Mouse (Mus musculus): ENCODE data around the gene Ushbp1.
"Not testable (repeated sequence)": the region's sequence is repeated elsewhere in the genome, so short reads cannot be mapped to it uniquely, and the experiment has no call there.

The Ushbp1 gene

DNA sequence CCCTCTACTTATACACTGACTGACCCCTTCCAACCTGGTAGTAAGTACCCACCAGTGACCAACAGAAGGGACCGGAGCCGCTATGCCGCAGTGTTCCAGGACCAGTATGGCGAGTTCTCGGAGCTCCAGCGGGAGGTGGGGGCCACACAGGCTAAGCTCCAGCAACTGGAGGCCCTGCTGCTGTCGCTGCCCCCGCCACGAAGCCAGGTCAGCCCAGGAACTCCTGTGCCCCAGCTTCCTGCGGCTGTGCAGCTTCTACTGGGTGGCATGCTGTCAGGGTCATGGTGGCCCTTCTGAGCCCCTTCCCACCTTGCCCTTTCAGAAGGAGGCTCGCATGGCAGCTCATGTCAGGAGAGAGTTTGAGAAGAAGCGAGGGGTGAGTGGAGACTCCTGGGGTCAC lies 23.2 kb downstream of the Ushbp1 start:
- no peak for DNase-seq (ENCODE audit: extremely low read depth, insufficient read length, low spot score)

DNA sequence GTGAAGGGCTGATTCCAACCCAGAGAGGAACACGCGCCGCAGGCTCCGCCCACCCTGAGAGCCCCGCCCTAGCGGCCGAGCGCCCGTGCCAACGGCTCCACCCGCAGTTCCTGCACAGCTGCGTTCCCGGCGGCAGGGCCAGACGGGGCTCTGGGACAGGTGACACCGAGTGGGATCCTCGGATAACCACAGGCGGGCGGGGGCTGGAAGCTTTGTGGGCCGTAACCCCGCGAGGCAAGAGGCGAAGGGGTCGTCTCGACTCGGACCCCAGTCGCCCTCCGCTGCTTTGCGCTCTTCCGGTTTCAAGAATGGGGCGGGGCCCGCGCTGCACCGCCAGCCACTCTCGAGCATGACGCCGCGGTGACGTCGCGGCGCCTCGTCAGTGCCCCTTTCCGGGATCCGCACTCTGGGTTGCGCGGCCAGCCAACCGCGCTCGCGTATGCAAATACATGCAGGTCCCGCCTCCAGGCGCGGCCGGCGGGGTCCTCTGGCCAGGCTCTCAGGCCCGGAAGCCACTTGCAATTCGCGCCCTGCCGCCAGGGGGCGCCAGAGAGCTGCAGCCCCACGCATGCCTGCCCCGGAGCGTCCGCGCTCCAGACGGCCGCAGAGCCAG lies 24.3 kb downstream of the Ushbp1 start, which contains the start of gene Ocel1:
TSS of gene Ocel1 (plus strand) at position 63 of the 613 bp plus-strand sequence.
- DNase-seq (ENCODE audit: extremely low read depth, insufficient read length, low spot score) = peak; percentile 98

DNA sequence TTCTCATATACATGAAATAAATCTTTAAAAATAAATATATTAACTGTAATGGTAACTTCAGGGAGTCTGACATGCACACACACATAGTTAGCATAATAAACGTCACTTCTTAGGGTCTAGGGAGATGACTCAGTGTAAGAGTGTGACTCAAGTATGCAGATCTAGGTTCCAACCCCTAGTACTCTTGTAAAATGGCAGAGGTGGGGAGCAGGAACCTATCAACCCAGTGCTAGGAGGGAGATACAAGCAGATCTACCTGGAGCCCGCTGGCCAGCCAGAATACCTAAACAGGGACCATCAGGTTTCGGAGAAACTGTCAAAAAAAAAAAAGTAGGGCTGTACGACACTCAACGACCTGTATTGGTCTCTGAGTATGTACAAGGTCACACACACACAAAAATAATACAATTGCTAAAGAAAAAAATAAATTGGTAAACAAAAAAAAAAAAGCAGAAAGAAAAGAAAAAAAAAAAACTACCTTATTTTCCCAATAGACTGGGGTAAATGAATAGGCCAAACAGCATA lies 24.8 kb downstream of the Ushbp1 start:
- peak; percentile 46 for DNase-seq (ENCODE audit: extremely low read depth, insufficient read length, low spot score)

DNA sequence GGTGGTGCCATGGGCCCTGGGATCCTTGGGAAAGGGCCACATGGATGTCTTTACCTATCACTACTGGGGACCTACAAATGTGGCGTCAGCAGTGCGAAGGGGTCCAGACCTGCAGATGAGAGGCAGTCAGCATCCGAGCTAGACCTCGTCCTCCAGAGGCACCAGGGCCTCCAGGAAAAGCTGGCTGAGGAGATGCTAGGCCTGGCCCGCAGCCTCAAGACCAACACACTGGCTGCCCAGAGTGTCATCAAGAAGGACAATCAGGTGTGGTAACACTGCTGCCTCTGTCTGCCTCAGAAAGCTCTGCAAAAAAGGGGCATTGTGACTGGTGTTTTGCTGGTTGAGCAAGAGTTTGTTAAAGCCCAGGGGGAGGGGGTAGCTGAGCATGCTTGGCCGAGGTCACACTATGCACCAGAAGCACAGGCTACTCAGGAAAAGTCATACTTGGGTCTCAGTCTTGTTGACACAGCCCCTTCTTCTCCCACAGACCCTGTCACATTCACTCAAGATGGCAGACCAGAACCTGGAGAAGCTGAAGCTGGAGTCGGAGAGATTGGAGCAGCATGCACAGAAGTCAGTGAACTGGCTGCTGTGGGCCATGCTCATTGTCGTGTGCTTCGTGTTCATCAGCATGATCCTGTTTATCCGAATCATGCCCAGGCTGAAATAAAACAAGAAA lies 26.4 kb downstream of the Ushbp1 start:
- DNase-seq (ENCODE audit: extremely low read depth, insufficient read length, low spot score) = no peak

DNA sequence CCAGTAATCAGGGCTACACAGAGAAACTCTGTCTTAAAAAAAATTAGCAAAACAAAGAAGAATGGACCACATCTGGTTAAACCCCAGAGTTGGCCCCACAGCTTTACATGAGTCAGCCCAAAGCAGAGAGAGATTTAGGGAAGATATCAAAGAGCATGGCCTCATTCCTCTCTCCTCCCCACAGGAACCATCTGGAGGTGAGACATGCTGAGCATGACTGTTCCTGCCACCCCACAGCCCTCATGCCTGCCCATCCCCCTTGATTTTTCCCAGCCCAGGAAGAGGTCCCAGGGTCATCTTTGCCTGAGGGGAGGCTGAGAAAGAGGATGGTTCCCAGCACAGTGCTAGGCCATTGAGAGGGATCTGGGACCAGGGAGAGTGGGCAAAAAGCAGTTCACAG lies 27.2 kb downstream of the Ushbp1 start:
- no peak for DNase-seq (ENCODE audit: extremely low read depth, insufficient read length, low spot score)

DNA sequence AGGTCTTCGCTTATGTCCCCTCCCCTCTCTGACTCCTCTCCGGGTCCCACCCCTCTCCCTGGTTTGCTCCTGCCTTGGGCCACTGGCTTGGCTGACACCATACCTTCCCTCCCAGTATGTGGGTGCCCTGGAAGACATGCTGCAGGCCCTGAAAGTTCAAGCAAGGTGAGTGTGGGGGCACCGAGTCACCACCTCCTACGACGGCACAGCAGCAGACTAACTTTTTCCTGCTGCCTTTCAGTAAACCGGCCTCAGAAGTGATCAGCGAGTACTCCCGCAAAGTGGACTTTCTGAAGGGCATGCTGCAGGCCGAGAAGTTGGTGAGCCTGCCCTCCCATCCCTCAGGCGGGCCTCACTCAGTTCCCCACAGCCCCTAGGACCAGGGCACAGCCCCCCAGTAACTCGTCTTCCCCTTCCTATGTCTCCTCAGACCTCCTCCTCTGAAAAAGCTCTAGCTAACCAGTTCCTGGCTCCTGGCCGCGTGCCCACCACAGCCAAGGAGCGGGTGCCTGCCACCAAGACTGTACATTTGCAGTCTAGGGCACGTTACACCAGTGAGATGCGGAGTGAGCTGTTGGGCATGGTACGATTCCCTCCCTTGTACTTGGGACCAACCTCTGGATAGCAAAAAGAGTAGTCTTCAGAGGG lies 27.9 kb downstream of the Ushbp1 start:
- DNase-seq (ENCODE audit: extremely low read depth, insufficient read length, low spot score) = no peak

DNA sequence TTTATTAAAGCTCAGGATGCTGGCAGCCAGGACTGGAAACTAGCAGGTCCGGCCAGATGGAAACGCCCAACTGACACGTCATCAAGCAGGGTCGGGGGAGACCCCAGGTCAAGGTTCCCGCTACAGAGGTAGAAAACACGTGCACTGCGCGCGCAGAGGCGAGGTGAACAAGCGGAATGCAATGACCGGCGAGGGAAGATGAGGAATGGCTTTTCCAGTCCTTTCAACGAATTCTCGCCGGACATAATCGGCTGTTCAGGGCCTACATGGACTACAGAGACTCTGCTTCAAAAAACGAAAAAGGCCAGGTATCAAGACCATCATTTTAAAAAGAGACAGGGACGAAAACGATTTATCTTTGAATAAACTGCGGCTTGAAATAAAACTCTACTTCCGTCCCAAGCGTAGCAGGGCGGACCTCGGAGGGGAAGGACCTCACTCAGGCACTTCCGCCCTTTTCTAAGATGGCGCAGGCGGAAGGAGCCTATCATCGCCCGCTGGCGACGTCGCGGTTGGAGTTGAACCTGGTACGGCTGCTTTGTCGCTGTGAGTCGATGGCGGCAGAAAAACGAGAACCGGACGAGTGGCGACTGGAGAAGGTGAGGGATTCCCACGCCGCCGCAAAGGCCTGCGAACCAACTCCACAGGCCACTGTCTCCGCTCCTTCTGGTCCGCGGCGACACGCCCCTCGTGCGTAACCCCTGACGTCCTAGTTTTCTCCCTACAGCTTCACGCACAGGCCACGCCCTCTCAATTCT lies 28.7 kb downstream of the Ushbp1 start, which contains the start of gene Use1:
TSS of gene Use1 (plus strand) at position 78 of the 758 bp plus-strand sequence.
- DNase-seq (ENCODE audit: extremely low read depth, insufficient read length, low spot score) = peak; percentile 95

DNA sequence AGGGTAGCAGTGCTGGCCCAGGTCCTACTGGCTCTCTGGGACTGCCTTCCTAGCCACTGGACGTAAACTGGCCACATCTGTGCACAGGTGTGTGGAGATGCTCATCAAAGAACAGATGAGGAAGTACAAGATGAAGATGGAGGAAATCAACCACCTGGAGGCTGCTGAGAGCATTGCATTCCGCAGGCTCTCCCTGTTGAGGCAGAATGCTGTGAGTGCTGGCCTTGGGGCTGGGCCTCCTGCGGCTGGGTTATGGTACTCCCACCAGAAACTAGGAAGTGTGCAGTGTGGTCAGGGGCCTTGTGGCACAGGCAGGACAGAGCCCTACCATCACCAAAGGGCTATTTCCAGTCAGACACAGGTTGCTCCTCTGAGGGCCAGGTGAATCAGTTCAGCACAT lies 37.6 kb downstream of the Ushbp1 start:
- no peak for DNase-seq (ENCODE audit: extremely low read depth, insufficient read length, low spot score)

DNA sequence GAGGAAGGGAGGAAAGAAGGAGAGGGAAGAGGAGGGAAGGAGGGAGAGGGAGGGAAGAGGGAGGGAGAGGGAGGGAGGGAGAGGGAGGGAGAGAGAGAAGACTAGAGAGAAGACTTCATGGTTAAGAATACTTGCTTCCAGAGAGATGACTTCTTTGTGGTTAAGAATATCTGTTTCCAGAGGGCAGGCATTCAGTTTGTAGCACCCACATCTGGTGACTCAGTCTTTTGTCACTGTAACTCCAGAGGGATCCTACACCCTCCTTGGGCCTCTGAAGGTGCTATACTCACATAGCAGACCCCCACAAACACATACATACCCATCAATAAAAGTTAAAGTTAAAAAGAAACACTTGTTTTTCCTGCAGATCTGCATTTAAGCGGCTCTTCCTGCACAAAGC lies 44.1 kb downstream of the Ushbp1 start:
- DNase-seq (ENCODE audit: extremely low read depth, insufficient read length, low spot score) = no peak

DNA sequence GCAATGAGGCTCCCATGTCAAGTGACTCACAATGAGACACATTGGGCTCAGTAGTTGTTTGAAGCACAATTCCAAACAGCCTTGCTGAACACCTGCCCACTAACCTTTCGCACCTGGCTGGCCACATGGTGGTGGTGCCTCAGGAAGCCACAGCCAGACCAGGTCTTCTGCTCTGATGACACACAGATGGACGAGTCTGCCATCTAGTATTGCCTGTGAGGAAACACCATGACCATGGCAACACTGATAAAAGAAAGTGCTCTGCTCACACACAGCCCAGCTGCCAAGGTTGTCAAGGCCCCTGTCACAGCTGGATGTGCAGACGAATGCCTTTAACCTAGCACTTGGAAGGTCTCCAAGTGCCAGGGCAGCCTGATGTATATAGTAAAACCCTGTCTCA lies 44.5 kb downstream of the Ushbp1 start:
- peak; percentile 41 for DNase-seq (ENCODE audit: extremely low read depth, insufficient read length, low spot score)

DNA sequence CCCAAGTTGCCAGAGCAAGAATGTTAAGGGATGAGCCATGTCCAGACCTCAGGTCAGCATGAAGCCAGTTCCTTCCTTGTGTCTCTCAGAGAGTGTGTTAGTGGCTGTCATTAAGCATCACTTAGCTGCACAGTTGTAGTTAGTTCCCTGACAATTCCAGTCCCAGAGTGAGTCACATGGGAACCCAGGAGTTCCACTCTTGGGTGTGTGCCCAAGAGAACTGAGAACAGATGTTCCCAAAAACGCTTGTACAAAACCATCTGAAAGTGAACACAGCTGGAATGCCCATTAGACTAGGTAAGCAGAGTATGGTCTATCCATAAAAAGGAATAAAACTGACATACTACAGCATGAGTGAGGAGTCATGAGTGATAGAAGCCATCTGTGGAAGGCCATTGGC lies 49.0 kb downstream of the Ushbp1 start:
- no peak for DNase-seq (ENCODE audit: extremely low read depth, insufficient read length, low spot score)

DNA sequence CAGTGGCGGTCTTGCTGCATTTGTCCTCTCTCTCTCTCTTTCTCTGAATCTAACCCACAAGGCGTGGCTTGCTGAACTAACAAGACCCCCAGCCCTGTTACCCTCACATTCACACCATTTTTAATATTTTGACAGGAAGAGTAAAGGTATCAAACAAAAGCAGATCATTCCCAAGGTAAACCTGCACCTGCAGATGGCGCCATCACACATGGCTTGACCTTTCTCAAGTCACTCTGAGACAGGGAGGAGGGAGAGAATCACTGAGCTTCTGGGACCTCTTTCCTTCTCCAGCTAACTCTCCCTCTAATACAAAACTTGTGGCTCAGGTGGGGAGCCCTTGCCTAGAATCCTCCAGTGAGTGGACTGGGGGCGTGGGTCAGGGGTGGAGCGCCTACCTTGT lies 55.0 kb downstream of the Ushbp1 start:
- no peak for DNase-seq (ENCODE audit: extremely low read depth, insufficient read length, low spot score)

DNA sequence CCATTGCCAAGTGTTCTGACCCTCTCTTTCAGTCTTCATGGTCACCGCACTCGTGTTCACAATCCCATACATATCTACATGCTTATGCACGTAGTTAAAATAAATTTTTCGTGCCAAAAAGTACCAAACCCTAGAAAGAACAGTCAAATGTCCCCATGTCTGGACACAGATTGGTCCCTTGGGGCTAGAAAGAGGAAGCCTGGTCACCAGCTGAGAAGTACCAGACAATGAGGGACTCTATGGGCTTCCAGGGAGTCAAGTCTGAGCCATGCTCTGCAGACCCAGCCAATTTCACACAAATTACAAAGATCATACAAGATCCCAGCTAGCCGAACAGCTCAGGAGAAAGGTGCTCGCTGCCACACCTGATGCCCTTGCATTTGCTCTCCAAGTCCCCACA lies 57.8 kb downstream of the Ushbp1 start:
- not testable (repeated sequence) for DNase-seq (ENCODE audit: extremely low read depth, insufficient read length, low spot score)

Measured in 3134 (cell line).